Mouse (Mus musculus) MEL (cell line): ENCODE measurements around the gene Osm. TPM values are rescaled to one million over a fixed set of nuclear protein-coding genes. Genes with fewer than 3 reads are reported as not detected.
A peak's percentile ranks its signal among the peaks of the same experiment; 100 is the strongest.

ENCODE experiments used
- DNase-seq: peaks from one replicate; pipeline ENCODE4 v3.0.0; 2011; ENCODE audit warnings: low read depth, low spot score
- H3K27ac ChIP-seq: 2 replicates; pipeline ENCODE4 v1.5.1; 2012; ENCODE audit warnings: low read depth, mild to moderate bottlenecking, control low read depth, low read length, moderate library complexity; ENCODE audit not compliant: control insufficient read depth
- H3K27me3 ChIP-seq, 2 experiments: fragments of 150-350 bp in 1 of 2; sonication (generic) in 1 of 2; 2 replicates each; pipeline ENCODE4 v1.6.1; 2012; ENCODE audit warnings: low read length in 2 of 2, mild to moderate bottlenecking in 2 of 2, improper control_type of control experiment in 1 of 2, moderate library complexity in 1 of 2; ENCODE audit not compliant: insufficient read depth in 2 of 2, control insufficient read depth in 1 of 2
- H3K36me3 ChIP-seq, 2 experiments: 2 replicates each; pipeline ENCODE4 v1.6.1; 2012 to 2014; ENCODE audit warnings: low read length in 2 of 2, improper control_type of control experiment in 1 of 2, inconsistent platforms in 1 of 2, mild to moderate bottlenecking in 1 of 2; ENCODE audit not compliant: insufficient read depth in 2 of 2, control insufficient read depth in 1 of 2
- H3K4me1 ChIP-seq, 2 experiments: fragments of 150-350 bp in 1 of 2; sonication (generic) in 1 of 2; 2 replicates each; pipeline ENCODE4 v1.6.1; 2012; ENCODE audit warnings: low read length in 2 of 2, improper control_type of control experiment in 1 of 2, mild to moderate bottlenecking in 1 of 2; ENCODE audit not compliant: insufficient read depth in 2 of 2, control insufficient read depth in 1 of 2
- H3K4me3 ChIP-seq, 2 experiments: fragments of 150-350 bp in 1 of 2; sonication (generic) in 1 of 2; 2 replicates each; pipeline ENCODE4 v1.5.1; 2012; ENCODE audit warnings: low read depth in 2 of 2, low read length in 2 of 2, mild to moderate bottlenecking in 2 of 2, moderate library complexity in 2 of 2, control low read depth in 1 of 2, improper control_type of control experiment in 1 of 2; ENCODE audit not compliant: control insufficient read depth in 1 of 2, insufficient read depth in 1 of 2
- H3K79me2 ChIP-seq: 2 replicates; pipeline ENCODE4 v1.6.1; 2012; ENCODE audit warnings: mild to moderate bottlenecking, low read length, moderate library complexity; ENCODE audit not compliant: control insufficient read depth, poor library complexity, insufficient read depth
- H3K9ac ChIP-seq: 2 replicates; pipeline ENCODE4 v1.6.1; 2012; ENCODE audit warnings: low read depth, mild to moderate bottlenecking, control low read depth, low read length, moderate library complexity; ENCODE audit not compliant: control insufficient read depth, poor library complexity, severe bottlenecking
- H3K9me3 ChIP-seq: fragments of 150-350 bp; sonication (generic); replicated peaks from 2 replicates; pipeline ENCODE4 v1.6.1; 2012; ENCODE audit warnings: mild to moderate bottlenecking, low read length, improper control_type of control experiment, moderate library complexity; ENCODE audit not compliant: insufficient read depth
- BHLHE40 ChIP-seq: IDR thresholded peaks from 2 replicates; pipeline ENCODE4 v1.6.1; 2012; ENCODE audit warnings: low read depth, mild to moderate bottlenecking, inconsistent platforms, low read length, improper control_type of control experiment, borderline replicate concordance
- CTCF ChIP-seq, 3 experiments: IDR thresholded peaks in 2 of 3; conservative IDR thresholded peaks in 1 of 3; 2 replicates each; pipeline ENCODE4 v1.5.1; 2011 to 2012; ENCODE audit warnings: low read length in 3 of 3, low read depth in 2 of 3, mild to moderate bottlenecking in 2 of 3, improper control_type of control experiment in 1 of 3, inconsistent platforms in 1 of 3, mixed read lengths in 1 of 3, moderate library complexity in 1 of 3; ENCODE audit not compliant: control insufficient read depth in 1 of 3, insufficient read depth in 1 of 3, poor library complexity in 1 of 3, severe bottlenecking in 1 of 3
- ELF1 ChIP-seq: IDR thresholded peaks from 2 replicates; pipeline ENCODE4 v1.6.1; 2014; ENCODE audit warnings: low read depth, mild to moderate bottlenecking, inconsistent platforms, low read length, improper control_type of control experiment, moderate library complexity
- ETS1 ChIP-seq: IDR thresholded peaks from 2 replicates; pipeline ENCODE4 v1.6.1; 2012; ENCODE audit warnings: low read depth, mild to moderate bottlenecking, inconsistent platforms, low read length, improper control_type of control experiment, moderate library complexity
- HCFC1 ChIP-seq: IDR thresholded peaks from 2 replicates; pipeline ENCODE4 v1.6.1; 2012; ENCODE audit warnings: low read depth, mild to moderate bottlenecking, inconsistent platforms, low read length, improper control_type of control experiment, moderate library complexity
- JUND ChIP-seq: IDR thresholded peaks from 2 replicates; pipeline ENCODE4 v1.6.1; 2011; ENCODE audit warnings: low read depth, mild to moderate bottlenecking, improper control_type of control experiment, low read length
- MEF2A ChIP-seq: IDR thresholded peaks from 2 replicates; pipeline ENCODE4 v1.6.1; 2014; ENCODE audit warnings: low read depth, mild to moderate bottlenecking, inconsistent platforms, low read length, improper control_type of control experiment; ENCODE audit not compliant: poor library complexity, insufficient replicate concordance, severe bottlenecking; ENCODE audit errors: extremely low read depth
- MXI1 ChIP-seq: IDR thresholded peaks from 2 replicates; pipeline ENCODE4 v1.6.1; 2011; ENCODE audit warnings: mild to moderate bottlenecking, low read depth, low read length, improper control_type of control experiment
- MYB ChIP-seq: IDR thresholded peaks from 2 replicates; pipeline ENCODE4 v1.6.1; 2011; ENCODE audit warnings: mild to moderate bottlenecking, low read depth, low read length, improper control_type of control experiment
- MYC ChIP-seq: IDR thresholded peaks from 2 replicates; pipeline ENCODE4 v1.6.1; 2011; ENCODE audit warnings: low read depth, mild to moderate bottlenecking, low read length, improper control_type of control experiment, moderate library complexity
- NELFE ChIP-seq: IDR thresholded peaks from 2 replicates; pipeline ENCODE4 v1.6.1; 2011; ENCODE audit warnings: low read depth, low read length, improper control_type of control experiment
- POLR2A ChIP-seq, 2 experiments: IDR thresholded peaks; 2 replicates each; pipeline ENCODE4 v1.6.1; 2011 to 2012; ENCODE audit warnings: low read length in 2 of 2, mild to moderate bottlenecking in 2 of 2, control low read depth in 1 of 2, improper control_type of control experiment in 1 of 2, low read depth in 1 of 2, moderate library complexity in 1 of 2; ENCODE audit not compliant: control insufficient read depth in 1 of 2, insufficient read depth in 1 of 2, poor library complexity in 1 of 2
- POLR2AphosphoS5 ChIP-seq: IDR thresholded peaks from 2 replicates; pipeline ENCODE4 v1.6.1; 2012; ENCODE audit warnings: low read depth, borderline replicate concordance, mild to moderate bottlenecking, inconsistent platforms, low read length, moderate library complexity, mixed read lengths
- RAD21 ChIP-seq: IDR thresholded peaks from 2 replicates; pipeline ENCODE4 v1.6.1; 2011; ENCODE audit warnings: mild to moderate bottlenecking, low read depth, low read length, improper control_type of control experiment
- RCOR1 ChIP-seq: IDR thresholded peaks from 2 replicates; pipeline ENCODE4 v1.6.1; 2012; ENCODE audit warnings: low read depth, mild to moderate bottlenecking, inconsistent platforms, low read length, improper control_type of control experiment
- SMC3 ChIP-seq: IDR thresholded peaks from 2 replicates; pipeline ENCODE4 v1.6.1; 2011; ENCODE audit warnings: low read depth, low read length, improper control_type of control experiment
- TAL1 ChIP-seq: IDR thresholded peaks from 2 replicates; pipeline ENCODE4 v1.6.1; 2012; ENCODE audit warnings: mild to moderate bottlenecking, inconsistent platforms, low read length, moderate library complexity, mixed read lengths
- TCF12 ChIP-seq: IDR thresholded peaks from 2 replicates; pipeline ENCODE4 v1.6.1; 2014; ENCODE audit warnings: low read depth, mild to moderate bottlenecking, inconsistent platforms, low read length, improper control_type of control experiment, moderate library complexity
- polyA plus RNA-seq, 2 experiments: library from polyadenylated mRNA; stranded (reverse) in 1 of 2; unstranded in 1 of 2; fragments of >175 nt in 1 of 2; fragments of >200 nt in 1 of 2; gene quantifications; 2 replicates each; pipeline versions ENCODE4 v1.2.1 to v1.2.4; 2012; ENCODE audit warnings: low replicate concordance in 2 of 2, low read depth in 1 of 2; ENCODE audit not compliant: insufficient read length in 2 of 2, insufficient read depth in 1 of 2, missing spikeins in 1 of 2
- total RNA-seq: library from RNA; depleted of rRNA; stranded (reverse); fragments of 300-350 nt; gene quantifications from 2 replicates; pipeline ENCODE4 v1.2.3, GENCODE M21; 2012

The Osm gene
- total and polyA plus RNA-seq, 3 experiments: 10.6 to 15.4 TPM; not detected in 1

GRCm38 (mm10) chr11:4216248-4217000 lies 19.8 kb upstream of the Osm start:
- Histone ChIP-seq H3K4me1 (peaks cover 0 to 11% of the 10 kb centered on the region in 2 experiments; a peak in 3 of 4 replicates), H3K9ac (no peak overlapping the region), H3K4me3 (no peak overlapping the region), H3K27me3 (no peaks in the 10 kb centered on the region), H3K36me3 (peaks cover 0 to 3% of the 10 kb centered on the region in 2 experiments; a peak in 1 of 4 replicates), H3K79me2 (no peaks in the 10 kb centered on the region; the same call in 1 of the 2 replicates), H3K27ac (no peak overlapping the region)
- no peak for DNase-seq
- TF ChIP-seq MXI1 (no peak), MEF2A (no peak), POLR2AphosphoS5 (no peak), MYB (no peak), JUND (no peak), RAD21 (no peak)
- TF ChIP-seq, all 39 proteins: peak for 0
- H3K9me3 ChIP-seq: no peaks in the 10 kb centered on the region

- Histone ChIP-seq H3K4me1 (peaks cover 2 to 15% of the 10 kb centered on the region in 2 experiments; a peak in 3 of 4 replicates), H3K79me2 (no peaks in the 10 kb centered on the region; the same call in 1 of the 2 replicates), H3K4me3 (peak within 1 kb of the TSS; percentile 54 to 68)
- DNase-seq: peak; percentile 97
- TF ChIP-seq HCFC1 (0 out of 2 replicates have a peak, but pooled peaks have one; percentile 22), RCOR1 (0 out of 2 replicates have a peak, but pooled peaks have one; percentile 25), BHLHE40 (peak; percentile 16; the same call in 1 of the 2 replicates), MXI1 (peak; percentile 53; the same call in 1 of the 2 replicates), CTCF (IDR thresholded peaks at IDR 0.05 in 2 of 3, conservative IDR thresholded peaks at IDR 0.05 in 1 of 3; ENCODE audit: control insufficient read depth in 1 of 3, insufficient read depth in 1 of 3, low read depth in 2 of 3, low read length in 3 of 3, poor library complexity in 1 of 3, severe bottlenecking in 1 of 3) (no peak), SMC3 (0 out of 2 replicates have a peak, but pooled peaks have one; percentile 1), NELFE (peak; percentile 55), POLR2AphosphoS5 (no peak), POLR2A (IDR thresholded peaks at IDR 0.05; ENCODE audit: control insufficient read depth in 1 of 2, insufficient read depth in 1 of 2, low read depth in 1 of 2, low read length in 2 of 2, poor library complexity in 1 of 2) (peak; percentile 59 to 76; a peak in 3 of 4 replicates), TAL1 (no peak), MYB (no peak), MYC (peak; percentile 68), TCF12 (peak; percentile 23; the same call in 1 of the 2 replicates), ELF1 (peak; percentile 22; the same call in 1 of the 2 replicates), ETS1 (0 out of 2 replicates have a peak, but pooled peaks have one; percentile 11)
- TF ChIP-seq, all 39 proteins: peak for 11
- H3K36me3 ChIP-seq: peaks cover 0 to 7% of the 10 kb centered on the region in 2 experiments; a peak in 2 of 4 replicates
- H3K27me3 ChIP-seq: no peaks in the 10 kb centered on the region
- no peaks in the 10 kb centered on the region for H3K9me3 ChIP-seq
- H3K9ac ChIP-seq: peak within 1 kb of the TSS; percentile 61
- H3K27ac ChIP-seq: peak within 1 kb of the TSS; percentile 25
Observed at GRCm38 (mm10) chr11:4217914-4218629, 18.1 kb upstream of the Osm start, which contains the start of gene Castor1. Gene Castor1, plus strand, starts transcription at chr11:4218225.
